Mouse (Mus musculus): ENCODE measurements at regions not wholly inside any gene's neighbourhood (a gene's known extent, or its start where the extent isn't known, plus 50 kb on each side); places are given as distances from the start of the nearest gene placed in this dataset.

- no peaks in the 10 kb centered on the region for H3K79me2 ChIP-seq (ENCODE audit: control insufficient read depth, insufficient read depth, low read length, poor library complexity)
- no peaks in the 10 kb centered on the region for H3K4me1 ChIP-seq (ENCODE audit: control insufficient read depth in 1 of 2, insufficient read depth in 2 of 2, low read length in 2 of 2)
- H3K4me3 ChIP-seq (ENCODE audit: control insufficient read depth in 1 of 2, insufficient read depth in 1 of 2, low read depth in 2 of 2, low read length in 2 of 2), result no peak overlapping the region
- TF ChIP-seq USF1 (IDR thresholded peaks at IDR 0.05; ENCODE audit: low read depth, low read length) (no peak), CHD1 (IDR thresholded peaks at IDR 0.05; ENCODE audit: low read depth, low read length) (no peak), MEF2A (IDR thresholded peaks at IDR 0.05; ENCODE audit: extremely low read depth, insufficient replicate concordance, low read depth, low read length, poor library complexity, severe bottlenecking) (no peak), MAZ (IDR thresholded peaks at IDR 0.05; ENCODE audit: low read depth, low read length) (no peak), SMC3 (IDR thresholded peaks at IDR 0.05; ENCODE audit: low read depth, low read length) (no peak)
- no peaks in the 10 kb centered on the region for H3K27me3 ChIP-seq (ENCODE audit: control insufficient read depth in 1 of 2, insufficient read depth in 2 of 2, low read length in 2 of 2)
- H3K9ac ChIP-seq (ENCODE audit: control insufficient read depth, low read depth, low read length, poor library complexity, severe bottlenecking), result no peak overlapping the region
- H3K27ac ChIP-seq (ENCODE audit: control insufficient read depth, low read depth, low read length), result no peak overlapping the region
- H3K9me3 ChIP-seq (replicated peaks; ENCODE audit: insufficient read depth, low read length), result no peaks in the 10 kb centered on the region
- no peak for DNase-seq (ENCODE audit: low read depth, low spot score)
- no peaks in the 10 kb centered on the region for H3K36me3 ChIP-seq (ENCODE audit: control insufficient read depth in 1 of 2, insufficient read depth in 2 of 2, low read length in 2 of 2)
Observed at GRCm38 (mm10) chr1:183793913-183794445, 219.1 kb upstream of the Dusp10 start.

GRCm38 (mm10) chr1:183802351-183802750 lies 210.8 kb upstream of the Dusp10 start:
- Histone ChIP-seq H3K4me1 (ENCODE audit: control insufficient read depth in 1 of 2, insufficient read depth in 2 of 2, low read length in 2 of 2) (no peaks in the 10 kb centered on the region), H3K27ac (ENCODE audit: control insufficient read depth, low read depth, low read length) (no peak overlapping the region), H3K9me3 (replicated peaks; ENCODE audit: insufficient read depth, low read length) (no peaks in the 10 kb centered on the region), H3K9ac (ENCODE audit: control insufficient read depth, low read depth, low read length, poor library complexity, severe bottlenecking) (no peak overlapping the region), H3K4me3 (ENCODE audit: control insufficient read depth in 1 of 2, insufficient read depth in 1 of 2, low read depth in 2 of 2, low read length in 2 of 2) (no peak overlapping the region), H3K79me2 (ENCODE audit: control insufficient read depth, insufficient read depth, low read length, poor library complexity) (no peaks in the 10 kb centered on the region), H3K36me3 (ENCODE audit: control insufficient read depth in 1 of 2, insufficient read depth in 2 of 2, low read length in 2 of 2) (no peaks in the 10 kb centered on the region), H3K27me3 (ENCODE audit: control insufficient read depth in 1 of 2, insufficient read depth in 2 of 2, low read length in 2 of 2) (no peaks in the 10 kb centered on the region)
- TF ChIP-seq CHD1 (IDR thresholded peaks at IDR 0.05; ENCODE audit: low read depth, low read length), result no peak
- no peak for TF ChIP-seq ZNF384 (IDR thresholded peaks at IDR 0.05; ENCODE audit: low read depth, low read length)
- no peak for TF ChIP-seq USF1 (IDR thresholded peaks at IDR 0.05; ENCODE audit: low read depth, low read length)
- no peak for TF ChIP-seq HCFC1 (IDR thresholded peaks at IDR 0.05; ENCODE audit: low read depth, low read length)
- TF ChIP-seq EP300 (IDR thresholded peaks at IDR 0.05; ENCODE audit: low read depth in 1 of 2, low read length in 2 of 2), result no peak
- TF ChIP-seq RCOR1 (IDR thresholded peaks at IDR 0.05; ENCODE audit: low read depth, low read length), result no peak
- no peak for TF ChIP-seq TBP (IDR thresholded peaks at IDR 0.05; ENCODE audit: low read depth, low read length)
- TF ChIP-seq TCF12 (IDR thresholded peaks at IDR 0.05; ENCODE audit: low read depth, low read length), result no peak
- TF ChIP-seq ETS1 (IDR thresholded peaks at IDR 0.05; ENCODE audit: low read depth, low read length), result no peak
- TF ChIP-seq ZC3H11A (IDR thresholded peaks at IDR 0.05; ENCODE audit: low read depth, low read length), result no peak
- no peak for TF ChIP-seq MEF2A (IDR thresholded peaks at IDR 0.05; ENCODE audit: extremely low read depth, insufficient replicate concordance, low read depth, low read length, poor library complexity, severe bottlenecking)
- no peak for TF ChIP-seq CTCF (IDR thresholded peaks at IDR 0.05 in 2 of 3, conservative IDR thresholded peaks at IDR 0.05 in 1 of 3; ENCODE audit: control insufficient read depth in 1 of 3, insufficient read depth in 1 of 3, low read depth in 2 of 3, low read length in 3 of 3, poor library complexity in 1 of 3, severe bottlenecking in 1 of 3)
- no peak for TF ChIP-seq KAT2A (conservative IDR thresholded peaks at IDR 0.05; ENCODE audit: low read depth, low read length)
- TF ChIP-seq POLR2AphosphoS2 (IDR thresholded peaks at IDR 0.05; ENCODE audit: low read length), result no peak
- no peak for DNase-seq (ENCODE audit: low read depth, low spot score)

Data from MEL (cell line).